Mouse (Mus musculus): ENCODE measurements around the gene Nckap5l. TPM values are rescaled to one million over a fixed set of nuclear protein-coding genes. Genes with fewer than 3 reads are reported as not detected.
"Not testable (repeated sequence)": the region's sequence is repeated elsewhere in the genome, so short reads cannot be mapped to it uniquely, and the experiment has no call there.

The Nckap5l gene
- polyA plus RNA-seq, 1 experiment from 2014 or later, result 10.3 TPM

DNA sequence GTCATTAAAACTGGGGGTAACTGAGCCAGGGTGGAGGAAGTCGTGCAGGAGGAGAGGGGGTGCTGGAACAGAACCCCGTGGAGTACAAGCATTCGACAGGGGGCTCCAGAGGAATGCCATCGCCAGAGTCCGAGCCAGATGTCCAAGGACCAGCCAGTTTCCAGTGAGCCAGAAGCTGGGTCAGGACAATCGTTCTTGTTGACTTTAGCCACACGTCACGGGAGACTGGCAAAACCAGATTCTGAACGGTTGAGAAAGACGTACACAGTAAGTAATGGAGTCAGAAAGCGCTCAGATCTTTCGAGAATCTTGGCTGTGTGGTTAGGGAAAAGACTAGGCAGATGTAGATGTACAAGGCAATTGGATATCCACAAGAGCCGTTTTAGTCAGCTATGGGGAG lies 5.6 kb upstream of the Nckap5l start:
- no peak for ATAC-seq (ENCODE audit: insufficient number of reproducible peaks, insufficient read depth, low FRiP score, low TSS enrichment, low read depth)
- peaks cover 11% of the 10 kb centered on the region for H3K4me1 ChIP-seq
- 0 out of 2 replicates have a peak overlapping the region, but pooled peaks have one; percentile 16 for H3K4me2 ChIP-seq
- H3K36me3 ChIP-seq, result no peaks in the 10 kb centered on the region
- WGBS, result 59% methylated on average over 13 of the region's 13 CpGs
- peak overlapping the region; percentile 33; the same call in 1 of the 2 replicates for H3K9ac ChIP-seq
- H3K27ac ChIP-seq, result peak overlapping the region; percentile 60
- H3K9me3 ChIP-seq, result no peaks in the 10 kb centered on the region
- H3K4me3 ChIP-seq, result no peak overlapping the region
- no peaks in the 10 kb centered on the region for H3K27me3 ChIP-seq

DNA sequence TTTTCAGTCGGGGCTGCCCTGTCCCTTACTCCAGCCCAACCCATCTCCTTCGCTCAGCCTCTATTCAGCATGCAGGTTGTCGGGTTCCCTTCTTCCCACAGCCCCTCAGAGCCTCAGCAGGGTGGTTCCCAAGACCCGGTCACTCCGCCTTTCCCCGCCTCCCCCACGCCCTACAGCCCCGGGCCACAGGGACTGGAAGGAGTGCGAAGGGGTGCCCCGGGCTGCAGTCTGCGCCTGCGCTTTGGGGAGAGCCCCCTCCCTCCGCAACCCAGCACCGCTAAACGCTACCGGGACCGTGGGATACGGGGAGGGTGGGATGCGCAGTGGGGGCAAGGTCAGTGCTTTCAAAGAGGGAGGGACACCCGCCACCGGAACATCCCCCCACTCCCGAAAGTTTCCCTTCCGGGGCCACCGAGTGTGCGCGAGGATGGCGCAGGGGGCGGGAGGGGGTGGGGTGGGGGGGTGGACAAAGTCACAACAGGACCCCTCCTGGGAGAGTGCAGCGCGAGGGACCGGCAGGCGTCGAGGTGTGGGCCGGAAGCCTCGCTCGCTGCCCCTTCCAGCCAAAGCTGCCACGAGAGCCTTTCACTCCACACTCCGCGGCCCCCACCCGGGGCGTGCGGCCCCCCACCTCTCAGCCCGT lies 464 bp downstream of the Nckap5l start:
- peak; percentile 40 for ATAC-seq (ENCODE audit: insufficient number of reproducible peaks, insufficient read depth, low FRiP score, low TSS enrichment, low read depth)

DNA sequence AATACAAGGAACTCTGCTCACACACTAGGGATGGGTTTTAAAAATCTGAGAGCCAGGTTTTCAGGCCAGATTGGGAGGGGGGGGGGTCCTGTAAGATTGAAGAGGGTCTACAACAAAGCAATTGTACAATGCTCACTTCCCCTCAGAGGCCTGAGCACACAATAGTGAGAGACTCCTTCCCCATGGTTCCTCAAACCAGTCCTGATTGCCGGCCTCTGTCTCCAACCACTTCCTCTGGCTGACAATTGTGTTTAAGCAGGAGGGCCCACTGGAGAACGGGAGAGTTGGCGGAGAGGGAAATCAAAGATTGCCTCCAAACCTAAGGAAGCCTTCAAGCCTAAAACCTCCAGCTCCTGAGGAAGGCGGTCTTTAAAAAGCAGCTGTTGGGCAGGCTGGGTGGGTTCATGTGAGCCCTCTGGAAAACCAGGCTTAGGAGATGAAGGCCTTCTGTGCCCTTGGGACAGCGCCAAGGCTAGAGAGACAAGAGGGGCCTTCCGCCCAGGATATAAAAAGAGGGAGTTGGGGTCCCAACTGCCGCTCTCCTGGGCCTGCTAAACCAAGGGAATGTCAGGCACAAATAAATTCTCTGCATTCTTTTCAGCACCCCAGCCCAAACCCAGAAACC lies 1.1 kb downstream of the Nckap5l start:
- Histone ChIP-seq H3K4me2 (peak overlapping the region; percentile 85), H3K4me3 (peak overlapping the region; percentile 82), H3K9me3 (no peaks in the 10 kb centered on the region), H3K27ac (peak overlapping the region; percentile 96), H3K27me3 (no peaks in the 10 kb centered on the region), H3K4me1 (peaks cover 40% of the 10 kb centered on the region), H3K36me3 (peaks cover 14% of the 10 kb centered on the region), H3K9ac (peak overlapping the region; percentile 79)
- ATAC-seq (ENCODE audit: insufficient number of reproducible peaks, insufficient read depth, low FRiP score, low TSS enrichment, low read depth), result no peak
- WGBS, result 13% methylated on average over 7 of the region's 7 CpGs

More for the DNA sequence above, 464 bp downstream of the Nckap5l start:
- Histone ChIP-seq H3K9ac (peak overlapping the region; percentile 79), H3K4me2 (peak overlapping the region; percentile 85), H3K27me3 (no peaks in the 10 kb centered on the region), H3K27ac (peak overlapping the region; percentile 96), H3K36me3 (peaks cover 7% of the 10 kb centered on the region), H3K9me3 (no peaks in the 10 kb centered on the region), H3K4me1 (peaks cover 40% of the 10 kb centered on the region), H3K4me3 (peak overlapping the region; percentile 82)
- WGBS, result under 1% methylated on average over 38 of the region's 43 CpGs

DNA sequence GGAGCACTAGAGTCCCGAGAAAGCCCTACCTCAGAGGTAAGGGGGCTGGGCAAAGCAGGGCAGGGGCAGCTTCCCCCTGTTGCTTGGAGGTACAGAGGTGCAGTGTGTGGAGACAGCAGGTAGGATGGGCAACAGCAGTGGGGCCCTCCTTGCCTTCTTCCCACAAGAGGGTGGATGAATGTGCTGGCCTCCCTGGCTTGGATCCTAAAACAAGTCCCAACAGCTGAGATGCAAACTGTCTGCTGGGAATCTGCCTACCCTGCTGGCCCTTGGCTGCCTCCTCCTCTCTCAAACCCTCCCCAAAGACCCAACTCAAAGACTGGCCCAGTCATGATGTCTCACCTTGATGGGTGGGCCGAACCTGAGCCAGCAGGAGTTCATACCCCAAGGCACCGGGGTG lies 2.1 kb downstream of the Nckap5l start:
- Histone ChIP-seq H3K27ac (peak overlapping the region; percentile 39; the same call in 1 of the 2 replicates), H3K4me3 (0 out of 2 replicates have a peak overlapping the region, but pooled peaks have one; percentile 82), H3K4me2 (peak overlapping the region; percentile 85), H3K9me3 (no peaks in the 10 kb centered on the region), H3K9ac (peak overlapping the region; percentile 79; the same call in 1 of the 2 replicates), H3K4me1 (peaks cover 40% of the 10 kb centered on the region), H3K27me3 (no peaks in the 10 kb centered on the region), H3K36me3 (peaks cover 20% of the 10 kb centered on the region)
- WGBS, result 72% methylated on average over 3 of the region's 3 CpGs
- no peak for ATAC-seq (ENCODE audit: insufficient number of reproducible peaks, insufficient read depth, low FRiP score, low TSS enrichment, low read depth)

DNA sequence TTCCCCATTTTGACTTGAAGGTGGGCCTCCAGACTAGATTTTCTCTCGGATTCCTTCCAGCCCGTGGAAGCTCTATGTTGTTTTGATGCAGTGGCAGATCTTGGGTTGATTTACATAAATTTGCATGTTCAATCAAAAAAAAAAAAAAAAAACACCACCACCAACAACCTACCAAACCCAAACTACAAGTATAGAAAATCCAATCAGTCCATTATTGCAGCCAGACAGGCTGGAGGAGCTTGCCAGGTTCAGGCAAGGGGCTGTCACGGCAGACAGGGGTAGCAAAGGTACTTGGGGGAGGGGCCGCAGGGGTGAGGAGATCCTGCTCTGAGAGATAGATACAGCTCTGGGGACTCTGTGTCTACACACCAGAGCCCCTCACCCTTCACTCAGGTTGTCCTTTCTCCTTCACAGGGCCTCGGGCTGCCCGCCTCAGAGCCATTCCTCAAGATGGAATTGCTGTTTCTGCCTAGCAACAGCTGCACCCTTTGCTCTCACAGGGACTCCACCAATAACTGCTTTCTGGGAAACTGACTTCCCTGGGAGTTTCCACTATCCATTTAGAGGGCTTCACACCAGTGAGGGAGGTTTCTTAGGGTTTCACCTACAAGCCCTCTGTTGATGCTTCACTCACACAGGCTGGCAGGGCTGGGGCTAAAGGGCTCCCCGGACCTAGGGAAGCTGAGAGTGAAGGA lies 2.8 kb downstream of the Nckap5l start:
- Histone ChIP-seq H3K9ac (0 out of 2 replicates have a peak overlapping the region, but pooled peaks have one; percentile 32), H3K4me1 (peaks cover 43% of the 10 kb centered on the region), H3K36me3 (peaks cover 24% of the 10 kb centered on the region), H3K4me2 (peak overlapping the region; percentile 85; the same call in 1 of the 2 replicates), H3K27ac (peak overlapping the region; percentile 39; the same call in 1 of the 2 replicates), H3K4me3 (no peak overlapping the region), H3K27me3 (no peaks in the 10 kb centered on the region), H3K9me3 (no peaks in the 10 kb centered on the region)
- ATAC-seq (ENCODE audit: insufficient number of reproducible peaks, insufficient read depth, low FRiP score, low TSS enrichment, low read depth), result no peak
- 78% methylated on average over 7 of the region's 7 CpGs for WGBS

DNA sequence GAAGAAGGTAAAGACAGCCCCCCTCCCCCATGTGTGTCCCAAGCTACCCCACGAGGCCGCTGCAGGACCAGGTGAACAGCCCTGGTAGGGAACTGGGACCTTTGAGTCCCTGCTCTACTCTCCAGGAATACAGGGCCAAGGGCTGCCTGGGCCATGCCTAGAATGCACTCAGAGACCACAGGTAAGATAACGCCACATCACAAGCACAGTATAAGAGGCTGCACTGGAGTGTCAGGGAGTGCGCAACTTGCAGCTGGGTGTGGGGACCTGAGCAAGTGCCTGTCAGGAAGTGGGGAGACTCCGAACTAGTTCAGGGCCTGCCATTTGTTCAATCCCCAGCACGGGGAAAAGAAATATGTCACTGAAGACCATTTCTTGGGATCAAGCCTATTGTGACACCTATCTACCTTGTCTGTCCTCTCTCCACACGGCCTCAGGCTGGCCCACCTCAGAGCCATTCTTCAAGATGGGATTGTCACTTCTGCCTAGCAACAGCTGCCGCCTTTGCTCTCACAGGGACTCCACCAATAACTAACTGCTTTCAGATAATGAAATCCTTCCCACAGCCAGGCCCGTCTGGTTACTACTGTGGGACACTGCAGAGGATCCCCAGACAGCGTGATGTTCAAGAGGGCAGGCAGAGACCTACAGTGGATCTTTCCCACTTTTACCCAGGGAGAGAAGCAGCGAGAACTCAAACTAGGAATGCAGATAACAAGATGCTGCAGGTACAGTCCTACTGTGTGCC lies 4.2 kb downstream of the Nckap5l start:
- ATAC-seq (ENCODE audit: insufficient number of reproducible peaks, insufficient read depth, low FRiP score, low TSS enrichment, low read depth), result no peak
- H3K4me3 ChIP-seq, result no peak overlapping the region
- H3K4me2 ChIP-seq, result no peak overlapping the region; the same call in 1 of the 2 replicates
- H3K9me3 ChIP-seq, result no peaks in the 10 kb centered on the region
- H3K9ac ChIP-seq, result no peak overlapping the region; the same call in 1 of the 2 replicates
- peaks cover 31% of the 10 kb centered on the region for H3K36me3 ChIP-seq
- WGBS, result 72% methylated on average over 11 of the region's 11 CpGs
- no peak overlapping the region for H3K27ac ChIP-seq
- no peaks in the 10 kb centered on the region for H3K27me3 ChIP-seq
- H3K4me1 ChIP-seq, result peaks cover 45% of the 10 kb centered on the region

DNA sequence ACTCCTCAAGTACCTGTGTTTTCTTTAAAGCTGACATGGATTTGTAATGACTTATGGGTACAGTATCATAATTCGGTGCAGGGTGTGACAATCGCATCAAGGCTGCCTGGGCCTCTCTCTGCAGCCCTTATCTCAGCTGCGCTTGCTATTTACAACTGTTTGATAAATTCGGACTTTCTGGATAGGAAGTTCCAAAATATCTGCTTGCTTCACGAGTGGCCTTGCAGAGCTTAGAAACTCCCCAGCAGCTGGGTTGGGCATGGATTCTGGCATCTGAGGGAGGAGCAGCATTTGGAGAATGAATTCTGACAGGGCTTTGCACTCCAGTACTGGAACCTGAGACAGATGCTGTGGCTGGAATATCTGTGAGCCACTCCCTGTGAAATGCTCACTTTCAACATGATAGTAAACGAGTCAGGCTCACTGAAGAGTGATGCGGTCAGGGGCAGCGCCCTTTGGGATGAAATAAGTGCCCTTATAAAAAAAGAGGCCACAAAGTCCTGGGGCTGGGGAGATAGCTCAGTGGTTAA lies 7.7 kb downstream of the Nckap5l start:
- H3K36me3 ChIP-seq, result peaks cover 48% of the 10 kb centered on the region
- no peaks in the 10 kb centered on the region for H3K9me3 ChIP-seq
- peak overlapping the region; percentile 66; the same call in 1 of the 2 replicates for H3K27ac ChIP-seq
- H3K4me2 ChIP-seq, result no peak overlapping the region
- no peak for ATAC-seq (ENCODE audit: insufficient number of reproducible peaks, insufficient read depth, low FRiP score, low TSS enrichment, low read depth)
- H3K4me3 ChIP-seq, result no peak overlapping the region
- WGBS, result 76% methylated on average over 8 of the region's 8 CpGs
- H3K4me1 ChIP-seq, result peaks cover 22% of the 10 kb centered on the region
- H3K27me3 ChIP-seq, result no peaks in the 10 kb centered on the region
- 0 out of 2 replicates have a peak overlapping the region, but pooled peaks have one; percentile 21 for H3K9ac ChIP-seq

DNA sequence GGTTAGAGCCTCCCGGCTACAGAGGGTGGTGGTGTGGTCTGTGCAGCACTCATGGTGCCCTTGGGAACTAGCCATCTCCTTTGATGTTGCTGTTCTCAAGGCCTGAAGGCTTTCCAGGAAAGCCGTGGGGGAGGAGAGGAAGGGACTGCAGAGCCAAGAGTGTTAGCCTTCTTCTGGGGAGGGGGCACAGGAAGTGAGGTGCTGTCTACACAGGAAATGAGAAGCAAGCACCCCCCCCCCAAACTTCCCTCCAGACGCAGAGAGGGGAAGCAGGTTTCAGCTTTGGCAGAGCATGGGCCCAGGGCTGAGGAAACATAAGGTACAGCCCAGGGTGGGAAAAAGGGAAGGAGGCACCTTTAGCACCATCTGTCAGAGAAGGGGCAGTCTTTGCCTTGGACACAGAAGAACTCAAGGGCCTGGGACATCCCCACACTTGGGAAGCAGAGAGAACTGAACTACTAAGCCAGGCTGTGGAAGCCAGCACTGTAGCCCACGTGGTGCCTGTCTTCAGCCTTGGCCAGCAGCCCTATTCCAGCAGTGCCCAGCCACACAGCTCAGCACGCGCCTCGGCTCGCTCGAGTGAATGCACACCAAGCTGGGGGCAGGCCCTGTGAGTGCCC lies 8.3 kb downstream of the Nckap5l start:
- Histone ChIP-seq H3K4me1 (peaks cover 20% of the 10 kb centered on the region), H3K9me3 (no peaks in the 10 kb centered on the region), H3K27ac (peak overlapping the region; percentile 66; the same call in 1 of the 2 replicates), H3K4me2 (no peak overlapping the region), H3K27me3 (no peaks in the 10 kb centered on the region), H3K9ac (0 out of 2 replicates have a peak overlapping the region, but pooled peaks have one; percentile 21), H3K4me3 (no peak overlapping the region), H3K36me3 (peaks cover 52% of the 10 kb centered on the region)
- WGBS, result 73% methylated on average over 9 of the region's 9 CpGs
- ATAC-seq (ENCODE audit: insufficient number of reproducible peaks, insufficient read depth, low FRiP score, low TSS enrichment, low read depth), result no peak

DNA sequence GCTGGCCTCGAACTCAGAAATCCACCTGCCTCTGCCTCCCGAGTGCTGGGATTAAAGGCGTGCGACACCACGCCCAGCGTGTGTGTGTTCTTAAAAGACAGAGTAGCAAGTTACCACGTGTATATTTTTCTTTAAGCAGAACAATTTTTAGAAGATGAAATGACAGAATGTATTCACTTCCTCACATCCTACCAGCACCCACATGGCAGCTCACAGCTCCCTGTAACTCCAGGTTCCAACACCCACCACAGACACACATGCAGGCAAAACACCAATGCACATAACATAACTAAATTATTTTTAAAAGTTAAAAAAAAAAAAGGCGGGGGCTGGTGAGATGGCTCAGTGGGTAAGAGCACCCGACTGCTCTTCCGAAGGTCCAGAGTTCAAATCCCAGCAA lies 11.4 kb downstream of the Nckap5l start:
- Histone ChIP-seq H3K4me1 (peaks cover 24% of the 10 kb centered on the region), H3K36me3 (peaks cover 40% of the 10 kb centered on the region)
- H3K4me2 ChIP-seq; H3K27ac ChIP-seq; H3K9ac ChIP-seq; H3K27me3 ChIP-seq; H3K9me3 ChIP-seq; H3K4me3 ChIP-seq; ATAC-seq (ENCODE audit: insufficient number of reproducible peaks, insufficient read depth, low FRiP score, low TSS enrichment, low read depth): not testable (repeated sequence)
- 89% methylated on average over 10 of the region's 10 CpGs for WGBS

DNA sequence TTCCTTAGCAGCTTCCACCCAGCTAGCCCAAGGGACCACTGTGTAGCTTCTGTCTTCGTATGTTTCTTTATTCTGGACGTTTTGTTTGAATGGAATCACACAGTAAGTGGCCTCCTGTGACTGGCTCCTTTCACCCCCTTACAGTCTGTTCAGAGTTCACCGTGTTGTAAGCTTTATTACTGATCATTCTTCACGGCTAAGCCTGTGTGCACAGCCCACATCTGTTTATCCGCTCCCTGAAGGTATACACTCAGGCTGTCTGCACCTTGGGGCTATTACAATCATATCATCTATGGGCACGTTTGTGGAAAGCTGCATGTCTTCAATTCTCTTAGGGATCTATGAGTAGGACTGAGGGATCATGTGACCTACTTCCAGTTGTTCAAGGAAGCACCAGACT lies 12.0 kb downstream of the Nckap5l start:
- ATAC-seq (ENCODE audit: insufficient number of reproducible peaks, insufficient read depth, low FRiP score, low TSS enrichment, low read depth), result no peak
- Histone ChIP-seq H3K4me2 (no peak overlapping the region), H3K9ac (no peak overlapping the region), H3K36me3 (peaks cover 37% of the 10 kb centered on the region), H3K4me3 (no peak overlapping the region), H3K9me3 (no peaks in the 10 kb centered on the region), H3K27me3 (no peaks in the 10 kb centered on the region), H3K4me1 (peaks cover 30% of the 10 kb centered on the region), H3K27ac (no peak overlapping the region)
- WGBS, result 56% methylated on average over 6 of the region's 6 CpGs
